Mouse (Mus musculus) erythroblast, embryonic 14.5 days (primary cell): Measurements from ENCODE around the gene Tubgcp3.
"Not testable (repeated sequence)": the region's sequence is repeated elsewhere in the genome, so short reads cannot be mapped to it uniquely, and the experiment has no call there.

Experiments used
- GATA1 ChIP-seq: IDR thresholded peaks from 2 replicates; pipeline ENCODE4 v1.6.1; 2012; ENCODE audit warnings: low read length, inconsistent platforms, mixed read lengths
- TAL1 ChIP-seq: IDR thresholded peaks from 3 replicates; pipeline ENCODE4 v1.6.1; 2012; ENCODE audit warnings: low read length, inconsistent platforms, mixed read lengths

GRCm38 (mm10) chr8:12666530-12666929, 5.5 kb downstream of the Tubgcp3 start:
- TF ChIP-seq TAL1, GATA1: not testable (repeated sequence)
